Mouse (Mus musculus): Measurements from ENCODE around the gene St3gal3. TPM values are rescaled to one million over a fixed set of nuclear protein-coding genes. Genes with fewer than 3 reads are reported as not detected.

Gene St3gal3
- polyA plus RNA-seq, 1 experiment from 2014 or later, result 13.6 TPM

- no peak for ATAC-seq
- Histone ChIP-seq H3K4me2 (ENCODE audit: low read length) (peak overlapping the region; percentile 86), H3K36me3 (ENCODE audit: control insufficient read depth, insufficient read depth, low read length) (peaks cover 11% of the 10 kb centered on the region), H3K27me3 (replicated peaks; ENCODE audit: control insufficient read depth, insufficient read depth, low read length) (no peaks in the 10 kb centered on the region), H3K9ac (ENCODE audit: low read depth, low read length) (peak overlapping the region; percentile 98), H3K4me1 (ENCODE audit: control insufficient read depth, insufficient read depth, low read depth, low read length) (peaks cover 45% of the 10 kb centered on the region), H3K4me3 (ENCODE audit: low read length) (peak overlapping the region; percentile 94), H3K9me3 (ENCODE audit: control insufficient read depth, low read length) (no peaks in the 10 kb centered on the region), H3K27ac (ENCODE audit: low read depth, low read length) (no peak overlapping the region)
- WGBS, result 76% methylated on average over 9 of the region's 9 CpGs
These were observed 248.7 kb downstream of the St3gal3 start for GRCm38 (mm10) chr4:117885994-117886393.

- Histone ChIP-seq H3K4me3 (ENCODE audit: low read length) (no peak overlapping the region), H3K9ac (ENCODE audit: low read depth, low read length) (no peak overlapping the region), H3K9me3 (ENCODE audit: control insufficient read depth, low read length) (no peaks in the 10 kb centered on the region), H3K4me2 (ENCODE audit: low read length) (no peak overlapping the region), H3K4me1 (ENCODE audit: control insufficient read depth, insufficient read depth, low read depth, low read length) (peaks cover 42% of the 10 kb centered on the region), H3K36me3 (ENCODE audit: control insufficient read depth, insufficient read depth, low read length) (peaks cover 14% of the 10 kb centered on the region), H3K27ac (ENCODE audit: low read depth, low read length) (no peak overlapping the region), H3K27me3 (replicated peaks; ENCODE audit: control insufficient read depth, insufficient read depth, low read length) (no peaks in the 10 kb centered on the region)
- ATAC-seq, result no peak
- 96% methylated on average over 10 of the region's 10 CpGs for WGBS
These were observed 249.6 kb downstream of the St3gal3 start for GRCm38 (mm10) chr4:117885093-117885492.

GRCm38 (mm10) chr4:117884146-117884545 is 250.6 kb downstream of the St3gal3 start:
- H3K9ac ChIP-seq (ENCODE audit: low read depth, low read length), result peak overlapping the region; percentile 97; the same call in 1 of the 2 replicates
- H3K9me3 ChIP-seq (ENCODE audit: control insufficient read depth, low read length), result no peaks in the 10 kb centered on the region
- peaks cover 42% of the 10 kb centered on the region for H3K4me1 ChIP-seq (ENCODE audit: control insufficient read depth, insufficient read depth, low read depth, low read length)
- WGBS, result 85% methylated on average over 1 of the region's 1 CpGs
- no peak for ATAC-seq
- peak overlapping the region; percentile 84 for H3K4me3 ChIP-seq (ENCODE audit: low read length)
- peak overlapping the region; percentile 87 for H3K4me2 ChIP-seq (ENCODE audit: low read length)
- H3K27me3 ChIP-seq (replicated peaks; ENCODE audit: control insufficient read depth, insufficient read depth, low read length), result no peaks in the 10 kb centered on the region
- peaks cover 9% of the 10 kb centered on the region for H3K36me3 ChIP-seq (ENCODE audit: control insufficient read depth, insufficient read depth, low read length)
- no peak overlapping the region for H3K27ac ChIP-seq (ENCODE audit: low read depth, low read length)

- peak within 1 kb of the TSS; percentile 84 for H3K4me3 ChIP-seq (ENCODE audit: low read length)
- peak; percentile 51 for ATAC-seq
- H3K4me2 ChIP-seq (ENCODE audit: low read length), result peak within 1 kb of the TSS; percentile 87
- peaks cover 42% of the 10 kb centered on the region for H3K4me1 ChIP-seq (ENCODE audit: control insufficient read depth, insufficient read depth, low read depth, low read length)
- H3K36me3 ChIP-seq (ENCODE audit: control insufficient read depth, insufficient read depth, low read length), result peaks cover 9% of the 10 kb centered on the region
- peak within 1 kb of the TSS; percentile 82 for H3K27ac ChIP-seq (ENCODE audit: low read depth, low read length)
- H3K9me3 ChIP-seq (ENCODE audit: control insufficient read depth, low read length), result no peaks in the 10 kb centered on the region
- H3K9ac ChIP-seq (ENCODE audit: low read depth, low read length), result peak within 1 kb of the TSS; percentile 97
- no peaks in the 10 kb centered on the region for H3K27me3 ChIP-seq (replicated peaks; ENCODE audit: control insufficient read depth, insufficient read depth, low read length)
- under 1% methylated on average over 61 of the region's 103 CpGs for WGBS
These were observed 251.7 kb downstream of the St3gal3 start, which contains the start of gene B4galt2 for GRCm38 (mm10) chr4:117882701-117883691. B4galt2 (minus strand) TSS chr4:117883487.

Other genes with a start within 250 kb of the St3gal3 start
- 631 and 701 TPM in 2 replicates for gene Atp6v0b, start 247.6 kb downstream of the St3gal3 start, polyA plus RNA-seq (2015; fragmentation: Nextera tagmentation; extraction: Ambion mirVana)
- gene Dph2, start 242.9 kb downstream of the St3gal3 start, polyA plus RNA-seq (2015; fragmentation: Nextera tagmentation; extraction: Ambion mirVana), result 21.8 and 24.0 TPM in 2 replicates
- 63.1 and 76.2 TPM in 2 replicates for gene Ipo13, start 219.9 kb downstream of the St3gal3 start, polyA plus RNA-seq (2015; fragmentation: Nextera tagmentation; extraction: Ambion mirVana)
- gene Artn, start 205.2 kb downstream of the St3gal3 start, polyA plus RNA-seq (2015; fragmentation: Nextera tagmentation; extraction: Ambion mirVana), result 0.90 and 1.2 TPM in 2 replicates
- 38.5 and 38.6 TPM in 2 replicates for gene Kdm4a, start 45.1 kb upstream of the St3gal3 start, polyA plus RNA-seq (2015; fragmentation: Nextera tagmentation; extraction: Ambion mirVana)
- gene Ptprf, start 156.5 kb upstream of the St3gal3 start, polyA plus RNA-seq (2015; fragmentation: Nextera tagmentation; extraction: Ambion mirVana), result 71.7 and 88.1 TPM in 2 replicates

Measured in hindbrain, embryonic 16.5 days (tissue).